In the genomic region with DNA sequence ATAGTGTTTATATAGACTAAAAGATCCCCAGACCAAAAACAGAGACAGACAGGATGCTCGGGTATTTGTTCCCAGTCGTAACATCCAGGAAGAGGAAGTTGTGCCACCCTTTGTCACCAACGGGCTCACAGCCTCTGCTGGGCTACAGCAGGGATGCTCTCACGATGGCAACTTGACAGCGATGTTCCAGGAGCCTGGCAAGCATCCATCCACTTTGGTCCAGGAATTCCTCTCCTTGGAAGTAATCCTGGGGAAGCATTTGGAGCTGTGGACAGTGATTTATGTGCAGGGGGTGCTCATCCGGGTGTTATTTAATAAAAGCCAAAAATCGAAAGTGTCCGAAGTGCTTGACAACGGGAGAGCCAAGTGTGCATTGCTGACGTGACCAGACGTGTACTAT, we compare ENCODE assay signal across 14 mouse cellular contexts.
DNase-seq lines count a peak whose midpoint lies in the region; ATAC-seq lines count a peak whose summit lies in the region.
"Had no signal": no experiment of that assay in that cellular context is flagged by ENCODE, and none has a peak within 500 bp of the region (broad histone marks: within the 10 kb centered on the region; RNA-seq: fewer than 3 reads in every experiment).

No protein-coding gene starts in this region.

- ATAC-seq in hindbrain, embryonic 14.5 days (ENCODE audit: low FRiP score): no peak
- ATAC-seq in hindbrain, embryonic 12.5 days (ENCODE audit: low FRiP score): no peak
- ATAC-seq: Patski had no signal

- H3K4me2 ChIP-seq in hindbrain, embryonic 14.5 days (replicated peaks): no peak overlapping the region
- no peak overlapping the region for H3K4me2 ChIP-seq in hindbrain, embryonic 12.5 days (replicated peaks)
- H3K4me2 ChIP-seq: liver, embryonic 15.5 days had no signal

- whole genome bisulfite sequencing in hindbrain, embryonic 14.5 days: 70% methylated on average over 11 of the region's 11 CpGs
- 84% methylated on average over 11 of the region's 11 CpGs for WGBS in hindbrain, embryonic 12.5 days

- no peak overlapping the region for H3K9ac ChIP-seq in hindbrain, embryonic 14.5 days
- H3K9ac ChIP-seq in hindbrain, embryonic 12.5 days: no peak overlapping the region
- H3K9ac ChIP-seq: liver, embryonic 15.5 days had no signal

- H3K27me3 ChIP-seq in hindbrain, embryonic 14.5 days (ENCODE audit: control insufficient read depth, insufficient read depth, low read length): no peaks in the 10 kb centered on the region
- H3K27me3 ChIP-seq in hindbrain, embryonic 12.5 days: no peaks in the 10 kb centered on the region
- H3K27me3 ChIP-seq: liver, embryonic 15.5 days; Patski had no signal

- H3K9me3 ChIP-seq in hindbrain, embryonic 14.5 days (ENCODE audit: control insufficient read depth, low read length): no peaks in the 10 kb centered on the region
- H3K9me3 ChIP-seq in hindbrain, embryonic 12.5 days (replicated peaks): no peaks in the 10 kb centered on the region
- H3K9me3 ChIP-seq: liver, embryonic 15.5 days had no signal

- H3K4me1 ChIP-seq in hindbrain, embryonic 14.5 days (replicated peaks; ENCODE audit: control insufficient read depth, insufficient read depth, low read length): no peaks in the 10 kb centered on the region
- peaks cover 17% of the 10 kb centered on the region for H3K4me1 ChIP-seq in hindbrain, embryonic 12.5 days
- H3K4me1 ChIP-seq: liver, embryonic 15.5 days had no signal

- H3K36me3 ChIP-seq in hindbrain, embryonic 14.5 days (replicated peaks; ENCODE audit: control insufficient read depth, insufficient read depth): no peaks in the 10 kb centered on the region
- H3K36me3 ChIP-seq in hindbrain, embryonic 12.5 days: no peaks in the 10 kb centered on the region
- H3K36me3 ChIP-seq: heart, embryonic 10.5 days; hindbrain, embryonic 10.5 days; liver, embryonic 15.5 days had no signal

- no peak overlapping the region for H3K27ac ChIP-seq in hindbrain, embryonic 14.5 days
- no peak overlapping the region for H3K27ac ChIP-seq in hindbrain, embryonic 12.5 days
- H3K27ac ChIP-seq: heart, embryonic 10.5 days; liver, embryonic 15.5 days had no signal

- no peak overlapping the region for H3K4me3 ChIP-seq in hindbrain, embryonic 14.5 days (replicated peaks; ENCODE audit: low read length)
- no peak overlapping the region for H3K4me3 ChIP-seq in hindbrain, embryonic 12.5 days
- H3K4me3 ChIP-seq: heart, embryonic 10.5 days; hindbrain, embryonic 10.5 days; liver, embryonic 15.5 days had no signal

- DNase-seq in hindbrain, embryonic 14.5 days (ENCODE audit: low spot score): peak; percentile 50
- DNase-seq in testis, postnatal 10 days (ENCODE audit: low spot score): peak; percentile 51
- DNase-seq in testis, postnatal 14 days (ENCODE audit: low spot score): no peak
- DNase-seq in cerebellum, adult 9-10 months: peak; percentile 36
- DNase-seq in kidney, postnatal 25 days: peak; percentile 68 to 71
- DNase-seq in right cerebral cortex, postnatal 25 days: no peak
- no peak for DNase-seq in right cerebral cortex, postnatal 14 days
- DNase-seq: adrenal gland, postnatal 25 days; retina, postnatal 1 day had no signal

Comparison
In these comparisons a context has a peak if more than half of its experiments do, and no peak if none do; other contexts are left out.
1. DNase-seq: peak in hindbrain, embryonic 14.5 days (single experiment), testis, postnatal 10 days (single experiment), cerebellum, adult 9-10 months (single experiment) and kidney, postnatal 25 days (2 of 2); none in testis, postnatal 14 days (single experiment), right cerebral cortex, postnatal 25 days (single experiment) and right cerebral cortex, postnatal 14 days (single experiment).